Mouse (Mus musculus) testis, adult 2 months (tissue): Measurements from ENCODE around the gene Ldlr.

Experiments
- CTCF ChIP-seq: fragments of 200-500 bp; IDR thresholded peaks from 2 replicates; pipeline ENCODE4 v1.5.1; 2012; ENCODE audit warnings: low read depth, mild to moderate bottlenecking, inconsistent platforms, low read length, moderate library complexity; ENCODE audit not compliant: control insufficient read depth, insufficient read depth, insufficient replicate concordance
- POLR2A ChIP-seq: fragments of 200-500 bp; IDR thresholded peaks from 2 replicates; pipeline ENCODE4 v1.6.1; 2012; ENCODE audit warnings: low read depth, mild to moderate bottlenecking, inconsistent platforms, low read length, moderate library complexity; ENCODE audit not compliant: control insufficient read depth

GRCm38 (mm10) chr9:21768511-21769411, 45.5 kb downstream of the Ldlr start:
- no peak for TF ChIP-seq CTCF
- no peak for TF ChIP-seq POLR2A
